Mouse (Mus musculus) granulocyte monocyte progenitor cell, adult 5-6 weeks (primary cell): ENCODE data around the gene Lpin2. TPM values are rescaled to one million over a fixed set of nuclear protein-coding genes. Genes with fewer than 3 reads are reported as not detected.

Experiments
- ATAC-seq: replicated peaks from 2 replicates; pipeline ENCODE4 v1.8.0; 2016; ENCODE audit warnings: mild to moderate bottlenecking, moderate TSS enrichment, inconsistent platforms; ENCODE audit not compliant: poor library complexity, severe bottlenecking
- total RNA-seq, 2 experiments: library from RNA; stranded (forward) in 1 of 2; stranded (reverse) in 1 of 2; fragments of 200-712, 200-1000 nt in 1 of 2; fragments of >200 nt in 1 of 2; fragmentation: Nextera tagmentation in 1 of 2; gene quantifications; 2 replicates each; pipeline ENCODE4 v1.2.3; 2014 to 2017

Gene Lpin2
- total RNA-seq, 2 experiments from 2014 or later = 27.9 to 42.3 TPM

DNA sequence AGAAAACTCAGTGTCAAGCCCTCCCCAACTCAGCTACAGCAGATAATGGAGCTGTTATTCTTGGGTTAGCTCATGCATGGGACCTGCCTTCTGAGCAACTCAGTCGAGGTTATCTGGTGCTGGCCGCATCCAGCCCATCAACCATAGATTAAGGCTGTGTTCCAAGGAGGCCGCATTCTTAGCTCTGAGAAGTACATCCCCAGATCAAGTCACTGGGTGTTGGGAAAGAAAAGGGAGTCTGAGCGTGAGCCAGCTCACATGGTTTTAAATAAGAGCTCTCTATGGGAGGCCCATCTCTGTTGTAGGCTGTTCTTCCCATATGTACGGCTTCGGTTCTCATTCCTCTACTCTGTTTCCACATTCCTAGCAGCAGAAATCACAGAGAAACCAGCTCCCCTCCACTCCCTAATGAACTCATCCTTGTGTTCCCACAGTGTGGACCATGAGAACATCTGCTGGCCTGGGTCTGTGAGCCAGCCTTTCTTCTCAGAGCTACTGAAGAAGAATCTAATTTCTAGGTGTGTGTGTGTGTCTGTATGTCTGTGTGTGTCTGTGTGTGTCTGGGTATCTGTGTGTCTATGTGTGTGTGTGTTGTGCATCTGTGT, 107.3 kb downstream of the Lpin2 start:
- no peak for ATAC-seq

GRCm38 (mm10) chr17:71290486-71291410, 108.4 kb downstream of the Lpin2 start:
- ATAC-seq = no peak

DNA sequence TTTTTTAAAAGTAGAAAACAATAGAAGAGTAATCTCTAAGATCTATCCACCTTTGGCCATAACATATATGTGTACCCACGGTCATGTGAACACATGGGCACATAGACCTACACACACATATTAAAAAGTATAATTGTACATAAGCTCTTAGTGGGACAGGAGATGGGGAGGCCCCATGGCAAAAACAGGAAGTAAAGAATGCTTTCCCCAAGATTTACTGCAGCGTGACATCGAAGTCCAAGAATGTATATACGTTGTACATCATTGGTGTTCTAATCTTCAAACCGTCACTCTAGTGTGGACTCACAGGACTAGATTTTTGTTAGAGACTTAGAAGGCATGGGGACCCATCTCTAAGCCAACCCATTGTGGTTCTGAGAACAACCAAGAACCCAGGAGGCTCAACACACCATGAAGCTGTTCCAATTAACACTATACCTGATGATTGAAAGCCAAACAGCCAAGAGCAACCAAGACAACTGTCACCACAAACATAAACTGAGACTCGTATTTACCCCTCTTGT, 109.6 kb downstream of the Lpin2 start:
- ATAC-seq = no peak

DNA sequence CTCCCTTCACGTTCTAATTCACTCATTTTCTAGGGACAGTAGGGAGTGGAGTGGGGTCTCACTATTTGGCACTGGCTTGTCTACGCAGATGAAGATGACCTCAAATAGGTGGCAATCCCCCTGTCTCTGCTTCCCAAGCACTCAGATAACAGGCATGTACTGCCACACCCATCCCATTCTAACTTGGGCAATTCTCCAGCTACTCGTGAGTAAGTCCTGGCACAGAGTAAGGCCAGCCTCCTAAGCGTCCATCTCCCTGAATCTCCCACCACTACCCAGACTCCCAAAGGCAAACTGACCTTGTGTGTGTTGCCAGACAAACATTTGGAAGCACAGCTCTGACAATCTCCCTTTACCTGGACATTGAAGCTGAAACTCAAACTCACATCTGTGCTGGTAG, 110.5 kb downstream of the Lpin2 start:
- ATAC-seq = no peak

DNA sequence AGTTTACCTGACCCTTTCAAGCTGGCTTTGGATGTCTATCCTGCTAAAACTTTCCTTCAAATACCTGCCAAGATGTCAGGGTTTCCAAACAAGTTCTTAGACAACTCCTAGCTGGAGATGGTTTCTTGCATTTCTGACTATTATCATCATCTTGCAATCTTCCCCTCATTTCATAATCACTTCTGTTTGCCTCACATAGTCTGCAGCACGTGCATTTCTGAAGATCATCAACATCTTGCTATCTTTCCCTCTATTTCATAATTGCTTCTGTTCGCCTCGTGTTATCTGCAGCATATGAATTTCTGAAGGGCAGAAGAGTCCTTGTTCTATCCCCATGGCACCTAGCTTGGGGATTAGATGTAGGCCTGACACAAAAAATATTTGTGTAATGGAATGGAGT, 112.2 kb downstream of the Lpin2 start:
- ATAC-seq = peak; percentile 90

Other genes starting within 250 kb of the Lpin2 start
- 1.2 TPM in 1 of 2 replicates, not detected in the other for gene Myom1, start 179.9 kb upstream of the Lpin2 start, total RNA-seq (2014; fragmentation: Nextera tagmentation)
- gene Myom1, start 179.9 kb upstream of the Lpin2 start, total RNA-seq (2017) = 0.05 and 1.2 TPM in 2 replicates
- 226 and 321 TPM in 2 replicates for gene Myl12a, start 179.7 kb upstream of the Lpin2 start, total RNA-seq (2014; fragmentation: Nextera tagmentation)
- gene Myl12a, start 179.7 kb upstream of the Lpin2 start, total RNA-seq (2017) = 159 and 194 TPM in 2 replicates
- 14.3 and 19.0 TPM in 2 replicates for gene Emilin2, start 129.4 kb downstream of the Lpin2 start, total RNA-seq (2014; fragmentation: Nextera tagmentation)
- 25.0 and 25.8 TPM in 2 replicates for gene Emilin2, start 129.4 kb downstream of the Lpin2 start, total RNA-seq (2017)